Mouse (Mus musculus) kidney, embryonic 14.5 days (tissue): ENCODE results near the gene Cers2. TPM values are rescaled to one million over a fixed set of nuclear protein-coding genes. Genes with fewer than 3 reads are reported as not detected.
A peak's percentile ranks its signal among the peaks of the same experiment; 100 is the strongest.

Experiments
- ATAC-seq: fragments of 200-750 bp; cut with Nextera tagmentation; 2 replicates; pipeline ENCODE4 v1.8.0; 2017; ENCODE audit warnings: moderate number of reproducible peaks, mild to moderate bottlenecking, moderate TSS enrichment, moderate library complexity; ENCODE audit not compliant: low FRiP score, low TSS enrichment
- H3K27ac ChIP-seq: fragments of 300-500 bp; sonication (generic); 2 replicates; pipeline ENCODE4 v1.5.1; 2014; ENCODE audit warnings: low read depth, mild to moderate bottlenecking, low read length, moderate library complexity, mixed read lengths
- H3K27me3 ChIP-seq: fragments of 300-500 bp; sonication (generic); 2 replicates; pipeline ENCODE4 v1.6.1; 2014; ENCODE audit warnings: mild to moderate bottlenecking, low read length; ENCODE audit not compliant: control insufficient read depth, insufficient read depth
- H3K36me3 ChIP-seq: fragments of 300-500 bp; sonication (generic); 2 replicates; pipeline ENCODE4 v1.6.1; 2014; ENCODE audit warnings: low read length, mixed read lengths; ENCODE audit not compliant: control insufficient read depth, insufficient read depth
- H3K4me1 ChIP-seq: fragments of 300-500 bp; sonication (generic); 2 replicates; pipeline ENCODE4 v1.6.1; 2014; ENCODE audit warnings: low read length, mixed read lengths; ENCODE audit not compliant: control insufficient read depth, insufficient read depth
- H3K4me2 ChIP-seq: fragments of 300-500 bp; sonication (generic); replicated peaks from 2 replicates; pipeline ENCODE4 v1.6.1; 2014; ENCODE audit warnings: low read depth, mild to moderate bottlenecking, low read length
- H3K4me3 ChIP-seq: fragments of 300-500 bp; sonication (generic); 2 replicates; pipeline ENCODE4 v1.5.1; 2014; ENCODE audit warnings: mild to moderate bottlenecking, low read length
- H3K9ac ChIP-seq: fragments of 300-500 bp; sonication (generic); 2 replicates; pipeline ENCODE4 v1.6.1; 2014; ENCODE audit warnings: low read depth, mild to moderate bottlenecking, low read length, moderate library complexity
- H3K9me3 ChIP-seq: fragments of 300-500 bp; sonication (generic); 2 replicates; pipeline ENCODE4 v1.6.1; 2016; ENCODE audit warnings: low read length; ENCODE audit not compliant: control insufficient read depth
- WGBS: fragments of 180-500 bp; shearing (Covaris S2); extraction: QIAGEN DNeasy Blood & Tissue Kit; methylation state at CpG from one replicate; pipeline ENCODE4 v1.1.7; 2014; 5-methylcytosine and 5-hydroxymethylcytosine counted together
- polyA plus RNA-seq: library from polyadenylated mRNA; unstranded; fragments of >200 nt; fragmentation: Nextera tagmentation; extraction: Ambion mirVana; gene quantifications from 2 replicates; pipeline ENCODE4 v1.2.1, GENCODE M21; 2014

The Cers2 gene
- polyA plus RNA-seq, 1 experiment from 2014 or later = 154 TPM

- Histone ChIP-seq H3K27ac (no peak overlapping the region), H3K36me3 (no peaks in the 10 kb centered on the region), H3K9me3 (no peaks in the 10 kb centered on the region), H3K9ac (no peak overlapping the region), H3K4me1 (peaks cover 7% of the 10 kb centered on the region; the same call in 1 of the 2 replicates), H3K4me3 (no peak overlapping the region), H3K27me3 (no peaks in the 10 kb centered on the region), H3K4me2 (no peak overlapping the region)
- WGBS = 74% methylated on average over 1 of the region's 1 CpGs
- ATAC-seq = no peak
Measured at GRCm38 (mm10) chr3:95277149-95277551, 37.4 kb upstream of the Cers2 start.

- Histone ChIP-seq H3K9ac (peak overlapping the region; percentile 70), H3K4me1 (peaks cover 17% of the 10 kb centered on the region; the same call in 1 of the 2 replicates), H3K36me3 (no peaks in the 10 kb centered on the region), H3K9me3 (no peaks in the 10 kb centered on the region), H3K27me3 (no peaks in the 10 kb centered on the region), H3K4me3 (peak overlapping the region; percentile 61), H3K4me2 (peak overlapping the region; percentile 82), H3K27ac (peak overlapping the region; percentile 83)
- 20% methylated on average over 8 of the region's 8 CpGs for WGBS
- ATAC-seq = no peak
Measured at GRCm38 (mm10) chr3:95280747-95281146, 33.8 kb upstream of the Cers2 start.

- Histone ChIP-seq H3K27ac (peak within 1 kb of the TSS; percentile 98), H3K9ac (peak within 1 kb of the TSS; percentile 71), H3K4me2 (peak within 1 kb of the TSS; percentile 82), H3K9me3 (no peaks in the 10 kb centered on the region), H3K4me1 (peaks cover 17% of the 10 kb centered on the region; the same call in 1 of the 2 replicates), H3K27me3 (no peaks in the 10 kb centered on the region), H3K4me3 (peak within 1 kb of the TSS; percentile 61), H3K36me3 (no peaks in the 10 kb centered on the region)
- under 1% methylated on average over 52 of the region's 53 CpGs for WGBS
- ATAC-seq = peak; percentile 90
Measured at GRCm38 (mm10) chr3:95281216-95282126, 33.1 kb upstream of the Cers2 start, which contains the start of the genes Mindy1 and Prune1. TSS of gene Mindy1 (plus strand) at chr3:95281345. TSS of gene Prune1 (minus strand) at chr3:95282076.

- Histone ChIP-seq H3K4me3 (peak overlapping the region; percentile 61), H3K4me2 (peak overlapping the region; percentile 82), H3K4me1 (peaks cover 10% of the 10 kb centered on the region; the same call in 1 of the 2 replicates), H3K27ac (peak overlapping the region; percentile 98), H3K27me3 (no peaks in the 10 kb centered on the region), H3K9ac (peak overlapping the region; percentile 71), H3K9me3 (no peaks in the 10 kb centered on the region), H3K36me3 (no peaks in the 10 kb centered on the region)
- ATAC-seq = no peak
- WGBS = under 1% methylated on average over 11 of the region's 11 CpGs
Measured at GRCm38 (mm10) chr3:95282381-95282864, 32.2 kb upstream of the Cers2 start.

- peak; percentile 68 for ATAC-seq
- H3K9ac ChIP-seq = peak overlapping the region; percentile 71
- no peaks in the 10 kb centered on the region for H3K27me3 ChIP-seq
- peak overlapping the region; percentile 82 for H3K4me2 ChIP-seq
- H3K36me3 ChIP-seq = peaks cover 5% of the 10 kb centered on the region
- H3K4me3 ChIP-seq = peak overlapping the region; percentile 61
- H3K9me3 ChIP-seq = no peaks in the 10 kb centered on the region
- H3K27ac ChIP-seq = peak overlapping the region; percentile 98
- H3K4me1 ChIP-seq = peaks cover 10% of the 10 kb centered on the region; the same call in 1 of the 2 replicates
- WGBS = under 1% methylated on average over 50 of the region's 51 CpGs
Measured at GRCm38 (mm10) chr3:95282865-95283588, 31.6 kb upstream of the Cers2 start.

- no peaks in the 10 kb centered on the region for H3K9me3 ChIP-seq
- ATAC-seq = no peak
- 1% methylated on average over 7 of the region's 7 CpGs for WGBS
- H3K27ac ChIP-seq = peak overlapping the region; percentile 98
- peaks cover 11% of the 10 kb centered on the region for H3K36me3 ChIP-seq
- H3K4me2 ChIP-seq = peak overlapping the region; percentile 82
- no peaks in the 10 kb centered on the region for H3K27me3 ChIP-seq
- H3K4me3 ChIP-seq = peak overlapping the region; percentile 61
- peak overlapping the region; percentile 71 for H3K9ac ChIP-seq
- peaks cover 10% of the 10 kb centered on the region; the same call in 1 of the 2 replicates for H3K4me1 ChIP-seq
Measured at GRCm38 (mm10) chr3:95283589-95283941, 31.0 kb upstream of the Cers2 start.

- WGBS = 12% methylated on average over 1 of the region's 1 CpGs
- ATAC-seq = no peak
- H3K4me3 ChIP-seq = peak overlapping the region; percentile 61
- peak overlapping the region; percentile 82 for H3K4me2 ChIP-seq
- peaks cover 10% of the 10 kb centered on the region; the same call in 1 of the 2 replicates for H3K4me1 ChIP-seq
- peaks cover 14% of the 10 kb centered on the region for H3K36me3 ChIP-seq
- no peak overlapping the region for H3K27ac ChIP-seq
- H3K27me3 ChIP-seq = no peaks in the 10 kb centered on the region
- peak overlapping the region; percentile 71; the same call in 1 of the 2 replicates for H3K9ac ChIP-seq
- no peaks in the 10 kb centered on the region for H3K9me3 ChIP-seq
Measured at GRCm38 (mm10) chr3:95284062-95284461, 30.5 kb upstream of the Cers2 start.

- Histone ChIP-seq H3K4me1 (peaks cover 10% of the 10 kb centered on the region; the same call in 1 of the 2 replicates), H3K9ac (no peak overlapping the region), H3K27ac (no peak overlapping the region), H3K36me3 (peaks cover 14% of the 10 kb centered on the region), H3K4me3 (no peak overlapping the region), H3K27me3 (no peaks in the 10 kb centered on the region), H3K9me3 (no peaks in the 10 kb centered on the region), H3K4me2 (no peak overlapping the region)
- ATAC-seq = no peak
- 85% methylated on average over 12 of the region's 12 CpGs for WGBS
Measured at GRCm38 (mm10) chr3:95284501-95285281, 29.9 kb upstream of the Cers2 start.
